Mouse (Mus musculus) thymus, adult 2 months (tissue): Measurements from ENCODE around the gene Cavin4.

Source experiments
- CTCF ChIP-seq: fragments of 200-500 bp; IDR thresholded peaks from 2 replicates; pipeline ENCODE4 v1.5.1; 2012; ENCODE audit warnings: mild to moderate bottlenecking, control low read depth, low read length, moderate library complexity, borderline replicate concordance; ENCODE audit not compliant: control insufficient read depth, poor library complexity, insufficient read depth; ENCODE audit errors: extremely low read depth
- POLR2A ChIP-seq: fragments of 200-500 bp; IDR thresholded peaks from 2 replicates; pipeline ENCODE4 v1.6.1; 2012; ENCODE audit warnings: mild to moderate bottlenecking, low read length, control low read depth, moderate library complexity; ENCODE audit not compliant: control insufficient read depth, poor library complexity, insufficient read depth; ENCODE audit errors: extremely low read depth

DNA sequence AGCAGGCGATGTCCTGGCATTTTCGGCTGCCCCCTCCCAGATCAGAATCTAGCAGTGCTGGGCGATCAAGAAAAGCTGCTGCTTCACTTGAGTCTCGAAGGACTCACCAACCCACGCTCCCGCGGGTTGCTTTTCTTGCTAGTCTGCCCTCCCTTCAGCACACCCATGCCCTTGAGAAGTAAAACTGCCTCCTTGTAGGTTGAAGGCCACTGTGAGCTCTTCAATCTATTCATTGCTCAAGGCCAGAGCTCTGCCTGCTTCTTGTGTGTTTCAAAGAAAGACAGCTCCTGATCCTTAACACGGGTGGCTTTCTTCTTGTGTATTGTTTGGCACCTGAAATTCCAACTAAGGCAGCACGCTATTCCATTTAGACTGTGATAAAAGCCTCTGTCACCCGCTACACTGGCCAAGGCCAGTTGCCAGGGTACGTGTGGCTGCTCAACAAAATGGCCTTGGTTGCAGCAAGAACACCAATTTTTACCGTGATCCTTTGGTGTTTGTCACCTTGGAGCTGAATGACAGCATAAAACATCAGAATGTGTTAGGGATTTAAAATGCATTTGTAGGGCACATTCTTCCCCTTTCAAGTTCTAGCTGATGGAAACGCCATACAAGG lies 13.4 kb downstream of the Cavin4 start:
- TF ChIP-seq CTCF = no peak
- no peak for TF ChIP-seq POLR2A
